Mouse (Mus musculus): ENCODE results near the gene Sqor.

- TF ChIP-seq POLR2A (IDR thresholded peaks at IDR 0.05; ENCODE audit: borderline replicate concordance, insufficient read depth, low read length): no peak
- no peak for TF ChIP-seq CTCF (IDR thresholded peaks at IDR 0.05; ENCODE audit: borderline replicate concordance, insufficient read depth, low read depth, low read length)
Observed at GRCm38 (mm10) chr2:122779967-122780366, 14.9 kb downstream of the Sqor start.
